Mouse (Mus musculus) liver, embryonic 11.5 days (tissue): Measurements from ENCODE around the gene Sdhaf1. TPM values are rescaled to one million over a fixed set of nuclear protein-coding genes. Genes with fewer than 3 reads are reported as not detected.

Experiments used
- ATAC-seq: fragments of 200-750 bp; cut with Nextera tagmentation; replicated peaks from 2 replicates; pipeline ENCODE4 v1.8.0; 2017; ENCODE audit warnings: moderate number of reproducible peaks, mild to moderate bottlenecking, moderate TSS enrichment, moderate library complexity; ENCODE audit not compliant: low FRiP score
- DNase-seq: peaks from one replicate; pipeline ENCODE4 v3.0.0-alpha.2; 2017; ENCODE audit warnings: low spot score
- H3K27ac ChIP-seq: fragments of 300-500 bp; sonication (generic); 2 replicates; pipeline ENCODE4 v1.5.1; 2014; ENCODE audit warnings: mild to moderate bottlenecking, low read depth, low read length, control low read depth
- H3K27me3 ChIP-seq: fragments of 300-500 bp; sonication (generic); replicated peaks from 2 replicates; pipeline ENCODE4 v1.6.1; 2014; ENCODE audit warnings: low read length, mixed read lengths; ENCODE audit not compliant: control insufficient read depth, insufficient read depth
- H3K36me3 ChIP-seq: fragments of 300-500 bp; sonication (generic); 2 replicates; pipeline ENCODE4 v1.6.1; 2014; ENCODE audit warnings: mild to moderate bottlenecking, low read length, moderate library complexity, mixed read lengths; ENCODE audit not compliant: control insufficient read depth, insufficient read depth
- H3K4me1 ChIP-seq: fragments of 300-500 bp; sonication (generic); replicated peaks from 2 replicates; pipeline ENCODE4 v1.6.1; 2014; ENCODE audit warnings: low read length, mixed read lengths; ENCODE audit not compliant: control insufficient read depth, insufficient read depth
- H3K4me2 ChIP-seq: fragments of 300-500 bp; sonication (generic); 2 replicates; pipeline ENCODE4 v1.6.1; 2014; ENCODE audit warnings: mild to moderate bottlenecking, control low read depth, moderate library complexity
- H3K4me3 ChIP-seq: fragments of 300-500 bp; sonication (generic); 2 replicates; pipeline ENCODE4 v1.5.1; 2014; ENCODE audit warnings: low read depth, low read length, control low read depth
- H3K9ac ChIP-seq: fragments of 300-500 bp; sonication (generic); 2 replicates; pipeline ENCODE4 v1.6.1; 2014; ENCODE audit warnings: low read depth, low read length, control low read depth
- H3K9me3 ChIP-seq: fragments of 300-500 bp; sonication (generic); 2 replicates; pipeline ENCODE4 v1.6.1; 2016; ENCODE audit warnings: low read length, inconsistent platforms, mixed read lengths; ENCODE audit not compliant: control insufficient read depth
- WGBS: fragments of 180-500 bp; shearing (Covaris S2); extraction: QIAGEN DNeasy Blood & Tissue Kit; methylation state at CpG from one replicate; pipeline ENCODE4 v1.1.7; 2014; 5-methylcytosine and 5-hydroxymethylcytosine counted together
- polyA plus RNA-seq: library from polyadenylated mRNA; unstranded; fragments of >200 nt; fragmentation: Nextera tagmentation; extraction: Ambion mirVana; gene quantifications from 2 replicates; pipeline ENCODE4 v1.2.1, GENCODE M21; 2014

The Sdhaf1 gene
- polyA plus RNA-seq, 1 experiment from 2014 or later, result 14.6 TPM

DNA sequence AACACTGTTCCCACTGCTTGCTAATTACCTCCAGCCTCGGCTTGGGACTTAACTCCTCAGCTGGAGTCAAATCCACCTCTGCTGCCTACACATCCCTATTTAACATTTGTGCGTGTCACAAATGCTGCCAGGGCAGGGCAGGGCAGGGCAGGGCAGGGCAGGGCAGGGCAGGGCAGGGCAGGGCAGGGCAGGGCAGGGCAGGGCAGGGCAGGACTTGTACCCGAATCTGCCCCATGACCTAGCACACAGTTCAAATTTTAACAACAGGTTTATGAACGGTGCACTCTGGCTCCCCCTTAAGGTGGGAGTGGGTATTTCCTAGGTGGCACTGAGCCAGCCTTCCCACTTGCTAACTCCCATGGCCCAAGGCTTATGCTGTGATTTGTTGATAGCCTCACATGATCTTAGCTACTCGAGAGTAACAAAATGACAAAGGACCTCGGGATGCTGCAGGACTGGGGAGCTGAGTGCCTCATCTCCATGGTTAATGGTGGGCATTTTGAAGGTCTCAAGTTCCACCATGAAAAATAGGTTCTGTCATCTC lies 29.7 kb upstream of the Sdhaf1 start:
- Histone ChIP-seq H3K4me1 (0 out of 2 replicates have a peak, but pooled peaks cover 6% of the 10 kb centered on the region), H3K9me3 (no peaks in the 10 kb centered on the region), H3K4me3 (no peak overlapping the region), H3K9ac (no peak overlapping the region), H3K4me2 (no peak overlapping the region), H3K27ac (peak overlapping the region; percentile 62; the same call in 1 of the 2 replicates), H3K36me3 (no peaks in the 10 kb centered on the region), H3K27me3 (peaks cover 11% of the 10 kb centered on the region)
- WGBS, result 19% methylated on average over 6 of the region's 6 CpGs
- ATAC-seq, result no peak
- DNase-seq, result peak; percentile 62

DNA sequence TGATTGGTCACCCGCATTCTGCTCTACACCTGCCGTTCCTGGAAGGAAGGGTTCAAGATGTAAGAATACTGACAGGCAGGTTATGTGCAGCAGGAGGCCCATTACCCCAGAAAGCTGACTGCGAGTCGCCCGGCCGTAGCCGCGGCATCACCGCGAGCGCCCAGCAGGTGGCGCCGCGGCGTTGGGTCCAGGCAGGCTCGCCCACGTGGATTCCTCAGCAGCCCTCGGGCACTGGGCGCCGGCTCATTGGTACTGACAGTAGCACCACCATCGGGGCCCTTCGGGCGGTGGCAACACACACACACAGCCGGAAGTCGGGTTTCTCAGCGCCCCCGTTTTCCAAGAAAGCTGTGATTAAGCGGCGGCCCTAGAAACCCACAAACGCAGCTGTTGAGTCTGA lies 24.1 kb upstream of the Sdhaf1 start:
- Histone ChIP-seq H3K27me3 (peaks cover 24% of the 10 kb centered on the region), H3K4me1 (no peaks in the 10 kb centered on the region), H3K9me3 (no peaks in the 10 kb centered on the region), H3K36me3 (no peaks in the 10 kb centered on the region), H3K9ac (no peak overlapping the region), H3K27ac (no peak overlapping the region), H3K4me3 (no peak overlapping the region), H3K4me2 (no peak overlapping the region)
- DNase-seq, result peak; percentile 69
- ATAC-seq, result no peak
- 1% methylated on average over 30 of the region's 30 CpGs for WGBS

DNA sequence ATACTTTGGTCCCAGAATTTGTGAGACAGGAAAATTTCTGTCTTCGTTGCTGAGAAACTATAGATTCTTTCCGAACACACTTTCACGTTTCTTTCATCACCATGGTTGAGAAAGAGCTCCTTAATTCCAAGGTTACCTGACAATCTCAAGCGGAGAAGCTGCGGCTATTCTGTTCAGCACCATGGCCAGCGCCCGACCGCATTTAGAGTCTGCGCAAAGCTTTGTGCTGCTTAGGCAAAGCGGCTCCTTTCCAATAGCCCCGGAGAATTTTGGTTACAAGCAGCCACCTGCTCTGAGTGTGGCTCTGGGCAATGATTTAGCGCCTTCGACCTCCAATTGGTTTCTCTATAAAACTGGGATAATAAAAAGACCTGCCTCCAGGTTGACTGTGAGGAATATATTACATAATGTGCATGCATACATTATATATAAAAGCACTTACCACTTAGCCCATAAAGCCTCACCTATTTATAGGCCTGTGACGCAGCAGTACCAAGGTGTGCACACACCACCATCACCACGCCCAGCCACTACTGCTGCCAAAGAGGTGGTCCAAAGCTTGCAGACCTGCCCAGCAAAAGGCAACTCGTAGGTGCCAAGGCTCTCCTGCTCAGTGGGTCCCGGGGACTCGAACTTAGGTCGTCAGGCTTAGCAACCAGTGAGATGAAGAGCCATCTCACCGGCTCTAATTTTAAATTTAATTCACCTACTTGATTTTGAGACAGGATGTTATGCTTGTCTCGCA lies 23.1 kb upstream of the Sdhaf1 start:
- Histone ChIP-seq H3K9ac (no peak overlapping the region), H3K36me3 (no peaks in the 10 kb centered on the region), H3K9me3 (no peaks in the 10 kb centered on the region), H3K27ac (no peak overlapping the region), H3K27me3 (peaks cover 24% of the 10 kb centered on the region), H3K4me1 (no peaks in the 10 kb centered on the region), H3K4me2 (no peak overlapping the region), H3K4me3 (no peak overlapping the region)
- 24% methylated on average over 21 of the region's 21 CpGs for WGBS
- ATAC-seq (no peak), DNase-seq (peak; percentile 73)

DNA sequence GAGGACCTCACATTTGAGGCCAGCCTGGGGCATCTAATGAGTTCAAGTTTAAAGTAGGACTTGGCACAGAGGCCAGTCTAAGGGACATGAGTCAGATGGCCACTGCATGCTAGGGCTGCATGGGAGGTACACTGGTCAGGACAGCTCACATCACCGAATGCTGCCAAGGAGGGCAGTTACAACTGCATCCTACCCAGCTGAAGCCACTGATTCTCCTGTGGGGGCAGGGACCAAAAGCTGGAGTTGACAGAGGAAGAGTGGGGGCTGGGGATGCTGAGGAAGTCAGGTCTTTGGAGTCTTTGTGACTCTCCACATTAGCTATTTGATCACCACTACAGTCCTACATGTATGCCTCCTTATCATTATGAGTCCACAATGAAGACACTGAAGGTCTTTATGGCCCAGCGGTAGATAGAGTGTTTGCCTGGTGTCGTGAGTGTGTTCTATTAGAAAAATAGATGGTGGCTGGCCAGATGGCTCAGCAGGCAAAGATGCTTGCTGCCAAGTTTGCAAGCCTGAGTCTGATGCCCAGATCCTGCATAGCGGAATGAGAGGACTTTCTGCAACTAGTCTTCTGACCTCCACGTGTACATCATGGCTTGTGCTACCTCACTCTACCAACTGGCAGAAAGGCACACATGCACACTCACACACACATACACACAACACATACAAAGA lies 15.9 kb upstream of the Sdhaf1 start:
- H3K27me3 ChIP-seq, result peaks cover 14% of the 10 kb centered on the region

DNA sequence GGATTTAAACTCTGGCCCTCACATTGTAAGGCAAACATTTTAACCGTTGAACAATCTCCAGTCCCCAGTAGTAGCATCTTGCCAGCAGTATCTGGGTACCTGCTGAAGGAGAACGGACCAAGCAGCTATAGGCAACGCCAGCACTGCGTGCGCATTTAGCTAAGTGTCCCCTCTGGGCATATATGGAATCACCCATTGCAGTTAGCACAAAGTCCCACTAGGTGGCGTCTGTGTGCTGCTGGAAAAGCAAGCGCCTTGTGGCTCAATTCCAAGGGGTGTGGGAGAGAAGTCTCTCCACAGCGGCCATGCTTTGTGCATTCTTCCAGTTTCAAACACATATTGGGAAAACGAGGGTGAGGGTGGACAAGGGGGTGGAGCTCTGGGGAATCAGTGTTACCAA lies 12.7 kb upstream of the Sdhaf1 start:
- peaks cover 18% of the 10 kb centered on the region for H3K27me3 ChIP-seq
- H3K4me3 ChIP-seq, result no peak overlapping the region
- H3K36me3 ChIP-seq, result no peaks in the 10 kb centered on the region
- WGBS, result 4% methylated on average over 9 of the region's 9 CpGs
- no peak overlapping the region for H3K4me2 ChIP-seq
- no peaks in the 10 kb centered on the region for H3K9me3 ChIP-seq
- ATAC-seq, result 0 out of 2 replicates have a peak, but pooled peaks have one; percentile 7
- no peaks in the 10 kb centered on the region for H3K4me1 ChIP-seq
- H3K9ac ChIP-seq, result no peak overlapping the region
- peak; percentile 66 for DNase-seq
- no peak overlapping the region for H3K27ac ChIP-seq

More for the DNA sequence above, 15.9 kb upstream of the Sdhaf1 start:
- ATAC-seq (no peak), DNase-seq (no peak)
- H3K9ac ChIP-seq, result no peak overlapping the region
- no peaks in the 10 kb centered on the region for H3K36me3 ChIP-seq
- H3K4me1 ChIP-seq, result no peaks in the 10 kb centered on the region
- no peak overlapping the region for H3K4me2 ChIP-seq
- WGBS, result 60% methylated on average over 5 of the region's 5 CpGs
- H3K27ac ChIP-seq, result no peak overlapping the region
- no peaks in the 10 kb centered on the region for H3K9me3 ChIP-seq
- no peak overlapping the region for H3K4me3 ChIP-seq

DNA sequence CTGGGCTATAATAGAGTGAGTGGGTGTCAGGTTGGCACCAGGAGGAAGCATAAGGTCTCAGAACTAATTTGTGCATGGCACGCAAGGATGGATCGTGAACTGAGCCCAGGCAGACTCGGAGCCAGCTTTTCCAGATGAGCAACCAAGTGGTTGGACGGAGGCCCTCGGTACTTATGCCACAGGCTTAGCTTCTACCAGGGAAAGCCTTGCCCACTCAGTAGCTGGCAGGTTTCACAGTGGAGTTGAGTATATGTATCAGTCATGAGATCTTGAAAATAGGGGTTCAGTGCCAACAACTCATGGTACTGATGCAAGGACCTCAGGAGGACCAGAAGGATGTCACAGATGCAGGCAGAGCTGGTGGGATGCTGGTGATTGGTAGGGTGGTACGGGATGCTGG lies 12.0 kb upstream of the Sdhaf1 start:
- Histone ChIP-seq H3K27ac (no peak overlapping the region), H3K36me3 (no peaks in the 10 kb centered on the region), H3K4me3 (no peak overlapping the region), H3K9me3 (no peaks in the 10 kb centered on the region), H3K4me2 (no peak overlapping the region), H3K27me3 (peaks cover 18% of the 10 kb centered on the region), H3K4me1 (no peaks in the 10 kb centered on the region), H3K9ac (no peak overlapping the region)
- DNase-seq, result no peak
- 69% methylated on average over 6 of the region's 6 CpGs for WGBS
- ATAC-seq, result no peak

DNA sequence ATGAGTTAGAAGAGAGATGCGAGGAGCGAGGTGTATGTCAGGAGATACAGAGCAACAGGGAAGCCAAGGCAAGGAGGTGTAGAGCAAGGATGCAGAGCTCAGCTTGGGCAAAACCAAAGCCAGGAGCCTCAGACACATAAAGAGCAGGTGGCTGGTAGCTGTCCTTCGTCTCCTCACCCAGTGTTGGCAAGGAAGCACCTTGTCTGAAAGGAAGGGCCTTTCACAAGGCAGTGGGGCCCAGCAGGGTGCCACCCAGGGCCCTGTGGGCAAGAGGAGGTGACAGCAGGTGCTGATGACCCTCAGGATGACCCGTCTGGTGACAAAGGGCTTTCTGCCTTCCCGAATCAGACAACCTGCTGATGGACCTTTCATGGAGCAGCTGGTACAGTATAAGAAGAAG lies 10.9 kb upstream of the Sdhaf1 start:
- peaks cover 18% of the 10 kb centered on the region for H3K27me3 ChIP-seq
- H3K9me3 ChIP-seq, result no peaks in the 10 kb centered on the region
- no peak overlapping the region for H3K27ac ChIP-seq
- ATAC-seq, result no peak
- H3K9ac ChIP-seq, result no peak overlapping the region
- no peak for DNase-seq
- no peaks in the 10 kb centered on the region for H3K4me1 ChIP-seq
- 53% methylated on average over 5 of the region's 5 CpGs for WGBS
- no peak overlapping the region for H3K4me3 ChIP-seq
- H3K36me3 ChIP-seq, result no peaks in the 10 kb centered on the region
- H3K4me2 ChIP-seq, result no peak overlapping the region

DNA sequence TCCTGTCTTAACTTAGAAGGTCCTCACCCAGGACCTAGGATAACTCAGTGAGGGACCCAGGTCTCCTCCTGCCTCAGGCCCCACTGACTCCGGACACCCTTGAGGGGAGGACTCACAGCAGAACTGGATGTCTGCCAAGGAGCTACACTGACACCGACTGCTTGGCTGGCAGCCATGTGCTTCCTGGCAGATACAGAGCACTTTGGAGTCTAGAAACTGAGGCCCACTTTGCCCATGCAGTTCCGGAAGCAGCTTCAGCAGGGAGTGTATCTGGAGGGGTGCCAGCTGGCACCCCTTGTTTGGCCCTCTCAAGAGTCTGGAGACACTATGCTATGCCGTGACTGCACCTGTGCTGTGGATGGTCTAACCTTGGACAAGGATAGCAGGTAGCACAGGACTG lies 9.7 kb upstream of the Sdhaf1 start:
- no peak for DNase-seq
- no peaks in the 10 kb centered on the region for H3K9me3 ChIP-seq
- H3K4me1 ChIP-seq, result no peaks in the 10 kb centered on the region
- WGBS, result 57% methylated on average over 4 of the region's 4 CpGs
- peaks cover 18% of the 10 kb centered on the region for H3K27me3 ChIP-seq
- H3K4me2 ChIP-seq, result no peak overlapping the region
- H3K9ac ChIP-seq, result no peak overlapping the region
- no peaks in the 10 kb centered on the region for H3K36me3 ChIP-seq
- no peak overlapping the region for H3K4me3 ChIP-seq
- no peak for ATAC-seq
- H3K27ac ChIP-seq, result no peak overlapping the region
